Mouse (Mus musculus): ENCODE results near the gene D8Ertd738e.

D8Ertd738e gene

GRCm38 (mm10) chr8:84202938-84203917, 46.3 kb downstream of the D8Ertd738e start:
- no peak for DNase-seq (ENCODE audit: low read depth, low spot score)

GRCm38 (mm10) chr8:84202466-84202865, 47.1 kb downstream of the D8Ertd738e start:
- no peak for DNase-seq (ENCODE audit: low read depth, low spot score)

DNA sequence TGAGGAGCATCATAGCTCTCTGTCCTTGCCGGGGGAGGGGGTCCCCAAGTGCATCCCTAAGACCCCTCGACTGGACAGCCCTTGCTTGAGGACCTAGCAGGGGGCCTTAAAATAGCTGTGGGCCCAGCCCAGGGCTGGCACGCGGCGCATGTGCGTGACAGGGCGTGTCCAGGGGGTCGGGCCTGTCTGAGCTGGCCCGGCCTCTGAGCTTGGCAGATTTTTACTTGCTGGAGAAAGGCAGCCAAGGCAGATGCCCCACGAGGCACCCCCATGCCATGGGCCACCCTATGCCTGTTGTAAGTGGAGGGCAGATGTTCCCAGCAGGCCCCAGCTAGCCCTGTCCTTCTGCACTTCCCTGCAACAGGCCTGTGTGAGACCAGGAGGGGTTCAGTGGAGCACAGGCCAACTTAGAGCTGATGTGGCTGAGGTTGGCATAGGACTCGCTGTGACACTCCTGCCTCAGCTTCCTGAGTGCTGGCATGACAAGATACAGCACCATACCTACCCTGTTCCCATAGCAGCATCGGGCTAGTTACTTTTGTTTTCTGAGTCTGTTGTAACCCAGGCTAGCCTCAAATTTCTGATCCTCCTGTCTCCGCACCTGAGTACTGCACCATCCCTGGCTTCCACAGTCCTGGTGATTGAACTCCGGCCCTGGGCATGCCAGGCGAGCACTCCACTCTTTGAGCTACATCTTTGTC, 47.8 kb downstream of the D8Ertd738e start:
- no peak for DNase-seq (ENCODE audit: low read depth, low spot score)

GRCm38 (mm10) chr8:84200652-84201544, 48.6 kb downstream of the D8Ertd738e start:
- DNase-seq (ENCODE audit: low read depth, low spot score), result no peak

DNA sequence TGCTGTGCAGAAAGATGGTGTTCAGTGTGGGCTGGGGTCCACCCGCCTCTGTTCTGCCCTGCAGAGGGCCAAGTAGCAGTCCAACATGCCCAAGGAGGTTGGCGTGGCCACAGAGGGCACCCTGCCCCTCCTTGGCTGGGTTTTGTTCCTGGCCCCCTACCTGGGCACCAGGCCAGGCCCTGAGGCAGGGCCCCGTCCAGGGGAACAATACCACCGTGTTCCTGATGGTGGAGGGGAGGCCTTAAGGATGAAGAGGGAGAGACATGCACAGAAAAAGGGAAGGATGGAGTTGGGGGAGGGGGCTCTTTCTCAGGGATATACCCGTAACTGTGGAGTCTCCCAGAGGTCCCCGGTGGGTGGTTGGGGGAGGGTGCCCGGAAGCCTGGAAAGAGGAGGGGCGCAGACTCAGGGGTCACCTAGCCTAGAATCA, 49.4 kb downstream of the D8Ertd738e start:
- DNase-seq (ENCODE audit: low read depth, low spot score), result no peak

DNA sequence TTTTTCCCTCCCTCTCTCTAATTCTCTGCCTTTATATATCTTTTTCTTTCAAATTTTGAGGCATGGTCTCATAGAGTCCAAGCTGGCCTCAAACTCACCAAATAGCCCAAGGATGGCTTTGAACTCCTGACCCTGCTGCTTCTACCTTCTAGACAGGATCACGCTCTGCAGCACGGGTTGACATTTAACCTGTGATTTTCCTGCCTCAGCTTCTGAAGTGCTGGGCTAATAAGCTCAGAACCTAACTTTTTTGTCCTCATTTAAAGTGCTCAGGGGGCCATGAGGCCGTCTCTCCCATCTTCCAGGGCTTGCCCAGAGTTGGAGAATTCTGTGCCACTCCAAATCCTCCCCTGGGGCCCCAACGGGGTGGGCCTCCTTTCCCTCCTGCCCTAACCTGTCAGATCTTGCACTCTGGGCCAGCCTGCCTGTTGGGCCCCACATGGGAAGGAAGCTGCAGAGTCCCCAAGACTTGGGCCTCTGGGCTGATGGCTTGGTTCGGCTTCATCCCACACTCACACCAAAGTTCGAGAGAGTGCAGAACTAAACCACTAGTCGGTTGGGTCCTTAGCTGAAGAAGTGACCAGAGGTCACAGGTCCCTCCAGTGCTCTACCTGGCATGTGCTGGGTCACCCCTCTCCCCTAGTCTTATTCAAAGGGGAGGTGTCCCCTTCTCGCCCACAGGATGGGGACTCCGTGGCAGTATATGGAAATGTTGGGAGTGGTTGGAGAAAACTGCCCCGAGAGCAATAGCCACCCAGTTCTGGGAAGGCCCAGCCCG, 50.0 kb downstream of the D8Ertd738e start:
- no peak for DNase-seq (ENCODE audit: low read depth, low spot score)

DNA sequence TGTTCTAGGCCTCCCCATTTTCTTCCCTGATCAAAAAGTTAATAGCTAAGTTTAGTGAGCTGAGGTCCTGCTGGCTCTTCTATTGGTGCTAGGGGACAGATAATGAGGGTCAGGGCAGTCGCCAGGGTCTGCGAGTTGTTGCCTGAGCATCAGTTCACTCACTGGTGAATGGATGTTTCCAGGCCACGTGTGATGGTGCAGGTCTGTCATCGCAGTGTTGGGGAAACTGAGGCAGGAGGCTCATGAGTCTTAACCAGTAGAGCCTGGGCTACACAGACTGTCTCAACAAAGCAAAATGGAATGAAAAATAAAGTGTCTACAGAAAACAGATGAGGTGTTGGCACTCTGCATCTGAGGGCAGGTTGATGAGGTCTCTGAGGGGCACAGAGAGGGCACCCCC, 50.6 kb downstream of the D8Ertd738e start:
- DNase-seq (ENCODE audit: low read depth, low spot score), result no peak

DNA sequence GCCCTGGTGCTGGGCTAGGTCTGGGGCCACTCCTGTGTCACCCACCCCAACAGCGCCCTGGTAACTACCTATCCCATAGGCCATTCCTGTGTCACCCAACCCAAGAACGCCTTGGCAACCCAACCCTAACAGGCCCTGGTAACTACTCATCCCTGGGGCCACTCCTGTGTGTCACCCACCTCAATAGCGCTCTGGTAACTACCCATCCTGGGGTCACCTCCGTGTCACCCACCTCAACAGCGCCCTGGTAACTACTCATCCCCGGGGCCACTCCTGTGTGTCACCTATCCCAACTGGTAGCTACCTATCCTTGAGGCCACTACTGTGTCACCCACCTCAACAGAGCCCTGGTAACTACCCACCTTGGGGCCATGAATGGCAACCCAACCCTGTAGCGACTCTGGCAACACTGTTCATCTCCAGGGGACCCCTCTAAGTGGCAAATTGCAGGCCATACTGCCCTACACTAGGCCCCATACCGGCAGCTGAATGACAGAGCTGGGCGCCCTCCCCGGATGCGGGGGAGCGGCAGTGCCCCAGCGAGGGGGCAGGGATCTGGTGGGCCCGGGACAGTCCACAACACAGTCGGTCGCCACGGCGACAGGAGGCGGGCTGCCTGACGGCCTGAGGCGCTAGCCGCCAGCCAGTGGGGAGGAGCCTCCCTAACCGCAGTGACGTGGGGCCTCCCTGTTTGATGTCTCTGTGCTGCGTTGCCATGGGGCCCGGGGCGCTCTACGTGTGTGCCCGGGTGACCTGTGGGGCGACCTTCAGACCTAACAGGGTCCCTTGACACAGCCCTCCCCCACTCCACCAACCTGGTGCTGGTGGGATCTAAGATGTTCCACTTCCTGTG, 51.4 kb downstream of the D8Ertd738e start:
- DNase-seq (ENCODE audit: low read depth, low spot score), result no peak

- DNase-seq (ENCODE audit: low read depth, low spot score), result no peak
These were observed 52.2 kb downstream of the D8Ertd738e start for GRCm38 (mm10) chr8:84197141-84197921.

All from retina, postnatal 7 days (tissue).